Mouse (Mus musculus) layer of hippocampus, adult 18-20 months (tissue): ENCODE measurements around the gene Pdxdc1. TPM values are rescaled to one million over a fixed set of nuclear protein-coding genes. Genes with fewer than 3 reads are reported as not detected.
"Not testable (repeated sequence)": the region's sequence is repeated elsewhere in the genome, so short reads cannot be mapped to it uniquely, and the experiment has no call there.

Source experiments
- DNase-seq, 2 experiments: peaks; one replicate each; pipeline ENCODE4 v3.0.0; 2022; ENCODE audit warnings: low spot score in 2 of 2
- microRNA-seq, 2 experiments: library from miRNA; unstranded; fragments of <30 nt; microRNA quantifications; one replicate each; pipeline ENCODE4 v1.2.0; 2021
- total RNA-seq, 2 experiments: library from RNA; stranded (reverse); gene quantifications; 2 replicates each; pipeline ENCODE4 v1.2.3; 2021

The Pdxdc1 gene
- total RNA-seq, 2 experiments from 2014 or later, result 66.5 to 75.8 TPM

DNA sequence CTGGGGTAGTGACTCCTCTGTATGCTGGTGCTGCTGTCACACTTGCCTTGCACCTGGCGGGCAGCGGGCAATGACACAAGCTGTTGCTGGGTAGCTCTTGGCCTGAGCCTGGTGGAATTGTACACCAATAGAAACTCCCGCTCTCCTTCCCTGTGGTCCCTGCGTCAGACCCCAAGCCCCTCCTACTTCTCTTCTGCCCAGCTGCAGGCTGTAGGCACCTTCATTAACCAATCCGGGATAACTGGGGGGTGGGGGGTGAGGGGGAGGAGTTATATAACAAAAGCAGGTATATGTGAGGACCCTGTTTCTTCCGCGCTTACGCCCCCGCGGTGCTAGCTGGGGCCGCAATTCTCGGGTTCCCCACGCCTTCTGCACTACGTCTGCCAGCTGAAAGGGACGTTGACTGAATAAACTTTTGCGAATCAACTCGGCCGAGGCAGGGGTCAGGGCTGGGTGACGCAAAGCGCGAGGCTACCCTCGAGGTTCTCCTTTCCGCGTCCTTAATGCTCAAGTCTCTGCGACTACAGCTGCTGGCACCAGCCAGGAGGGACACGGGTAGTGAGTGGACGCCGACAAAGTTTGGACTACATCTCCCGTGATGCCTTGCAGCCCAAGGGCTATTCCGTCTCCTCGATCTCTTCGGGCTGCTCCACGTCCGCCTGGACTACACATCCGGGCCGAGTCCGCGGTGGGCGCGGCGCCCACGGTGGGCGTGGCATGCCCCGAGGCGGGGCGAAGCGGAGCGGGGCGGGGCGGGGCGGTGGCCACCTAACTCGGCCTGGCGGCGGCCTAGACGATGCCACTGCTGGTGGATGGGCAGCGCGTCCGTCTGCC, 84.2 kb downstream of the Pdxdc1 start, which contains the start of gene Ntan1:
Gene Ntan1 (plus strand): TSS at position 286 of the 834 bp plus-strand sequence.
- DNase-seq, result peak; percentile 94 to 97

DNA sequence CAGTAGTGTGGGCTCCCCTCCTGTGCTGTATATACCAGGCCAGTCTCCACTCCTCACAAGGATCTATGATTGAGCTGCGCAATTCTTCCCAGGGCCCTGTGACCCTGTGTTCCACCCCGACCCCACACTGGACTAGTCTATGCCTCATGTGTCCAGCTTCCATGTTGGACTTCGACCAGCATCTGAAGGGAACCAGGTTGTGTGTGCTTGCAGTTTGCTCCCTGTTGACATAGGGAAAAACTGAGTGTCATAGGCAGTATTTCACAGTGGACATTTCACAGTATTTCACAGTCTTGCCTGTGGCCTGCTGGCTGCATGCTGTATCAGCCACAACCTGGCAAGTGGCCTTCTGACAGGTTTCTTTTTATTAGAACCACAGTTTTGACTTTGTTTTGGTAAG, 89.7 kb downstream of the Pdxdc1 start:
- DNase-seq, result no peak

DNA sequence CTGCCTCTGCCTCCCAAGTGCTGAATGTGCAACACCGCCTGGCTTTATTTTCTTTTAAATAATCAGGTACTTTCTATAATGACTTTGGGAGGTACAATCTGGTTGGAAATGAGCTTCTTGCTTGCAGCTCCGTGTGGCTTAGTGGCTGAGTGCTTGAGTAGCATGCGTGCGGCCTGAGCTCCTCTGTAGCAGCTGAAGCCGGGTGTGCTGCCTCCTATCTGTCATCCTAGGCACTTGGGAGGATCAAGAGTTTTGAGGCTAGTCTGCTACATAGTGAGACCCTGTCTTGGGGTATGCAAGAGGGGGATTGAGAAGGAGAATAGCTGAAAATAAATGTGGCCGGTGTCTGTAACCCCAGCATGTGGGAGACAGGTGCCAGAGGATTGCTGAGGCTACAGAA, 90.8 kb downstream of the Pdxdc1 start:
- no peak for DNase-seq

DNA sequence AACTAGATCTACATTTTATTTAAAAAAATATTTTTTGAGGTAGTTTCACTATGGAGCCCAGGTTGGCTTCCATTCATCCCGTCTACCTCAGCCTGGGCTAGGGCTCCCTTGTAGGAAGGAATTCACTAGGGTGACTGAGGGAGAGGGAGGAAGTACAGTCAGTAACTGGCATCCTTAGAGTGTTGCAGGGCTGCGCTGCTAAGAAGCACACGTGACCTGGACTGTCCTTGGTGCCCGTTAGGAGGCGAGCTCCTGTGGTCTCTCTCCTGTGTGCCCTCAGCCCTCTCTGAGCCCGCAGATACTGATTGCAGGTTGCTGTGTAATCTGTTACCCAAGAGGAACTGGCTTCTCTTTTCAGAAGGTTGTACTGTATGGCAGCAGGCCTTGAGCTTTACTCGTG, 94.5 kb downstream of the Pdxdc1 start:
- DNase-seq, result no peak

DNA sequence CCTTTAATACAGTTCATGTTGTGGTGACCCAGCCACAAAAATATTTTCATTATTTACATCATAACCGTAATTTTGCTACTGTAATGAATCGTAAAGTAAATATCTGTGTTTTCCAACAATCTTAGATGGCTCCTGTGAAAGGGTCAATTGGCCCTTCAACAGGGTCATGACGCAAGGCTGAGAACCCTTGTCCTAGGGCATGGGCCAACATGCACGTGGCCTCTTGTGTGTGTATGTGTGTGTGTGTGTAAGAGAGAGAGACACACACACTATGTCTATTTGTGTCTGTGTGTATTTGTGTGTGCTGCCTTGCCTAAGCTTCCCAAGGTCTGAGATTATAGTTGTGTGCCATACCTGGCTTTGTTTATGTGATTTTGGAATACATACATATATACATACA, 95.3 kb downstream of the Pdxdc1 start:
- no peak for DNase-seq

DNA sequence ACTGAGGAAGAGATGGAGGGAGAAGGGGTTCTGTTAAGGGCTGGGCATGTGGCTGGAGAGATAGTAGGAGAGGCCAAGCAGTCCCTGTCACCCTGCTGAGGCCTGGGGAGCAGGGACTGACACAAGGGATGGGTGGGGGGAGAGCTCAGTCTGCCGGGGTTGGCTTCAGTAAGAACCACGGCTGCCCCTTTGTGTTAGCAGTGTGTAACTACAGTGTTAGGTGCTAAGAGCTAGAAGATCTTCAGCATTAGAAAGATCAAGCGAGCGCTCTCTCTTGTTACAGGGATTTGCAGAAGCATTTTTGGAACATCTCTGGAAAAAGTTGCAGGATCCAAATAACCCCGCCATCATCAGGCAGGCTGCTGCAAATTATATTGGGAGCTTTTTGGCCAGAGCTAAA, 98.3 kb downstream of the Pdxdc1 start:
- peak in 1 of 2 experiments; percentile 42 for DNase-seq

DNA sequence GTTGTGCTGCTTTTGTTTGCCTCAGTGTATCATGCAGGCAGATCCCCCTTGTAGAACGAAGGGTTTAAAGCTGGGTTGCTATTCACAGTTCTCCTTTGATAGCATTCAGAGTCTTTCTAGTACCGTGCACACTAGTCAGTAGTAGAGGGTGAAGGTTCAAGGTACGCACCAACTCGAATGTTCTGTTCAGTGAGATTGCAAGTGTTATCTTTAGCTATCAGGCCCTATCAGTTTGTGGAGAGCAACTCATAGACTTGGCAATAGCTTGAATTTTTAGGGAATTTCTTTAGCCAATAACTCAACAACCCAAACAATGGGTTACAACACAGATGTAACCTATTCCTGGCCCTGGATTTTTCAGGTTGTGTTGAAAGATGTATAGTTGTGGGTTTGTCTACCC, 101.7 kb downstream of the Pdxdc1 start:
- DNase-seq, result no peak

DNA sequence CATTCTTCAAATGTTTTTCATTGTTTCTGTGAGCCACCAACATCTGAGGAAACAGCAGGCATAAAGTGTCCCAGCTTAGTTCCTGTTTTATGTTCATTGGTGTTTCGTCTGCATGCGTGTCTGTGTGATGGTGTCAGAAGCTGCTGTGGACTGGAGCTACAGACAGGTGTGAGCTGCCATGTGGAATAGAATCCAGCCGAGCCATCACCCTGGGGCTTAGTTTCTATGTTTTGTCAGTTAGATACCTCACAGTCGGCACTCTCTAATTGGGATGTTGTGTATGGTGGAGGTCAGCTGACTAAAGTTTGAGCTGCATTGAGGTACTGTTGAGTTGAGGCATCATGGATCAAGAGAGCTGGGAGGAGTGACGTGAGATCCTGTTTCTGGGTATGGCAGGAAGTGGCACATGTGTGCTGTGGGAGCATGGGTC, 106.2 kb downstream of the Pdxdc1 start:
- DNase-seq, result no peak

DNA sequence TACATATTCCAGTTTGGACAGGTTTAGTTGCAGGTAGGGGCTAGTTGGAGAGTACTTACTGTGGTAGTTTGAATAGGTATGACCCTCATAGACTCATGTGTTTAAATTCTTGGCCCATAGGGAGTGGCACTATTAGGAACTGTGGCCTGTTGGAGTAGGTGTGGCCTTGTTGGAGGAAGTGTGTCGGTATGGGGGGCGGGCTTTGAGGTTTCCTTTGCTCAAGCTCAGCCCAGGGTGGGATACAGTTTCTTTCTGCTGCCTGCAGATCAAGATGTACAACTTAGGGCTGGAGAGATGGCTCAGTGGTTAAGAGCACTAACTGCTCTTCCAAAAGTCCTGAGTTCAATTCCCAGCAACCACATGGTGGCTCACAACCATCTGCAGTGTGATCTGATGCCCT, 109.5 kb downstream of the Pdxdc1 start:
- not testable (repeated sequence) for DNase-seq

DNA sequence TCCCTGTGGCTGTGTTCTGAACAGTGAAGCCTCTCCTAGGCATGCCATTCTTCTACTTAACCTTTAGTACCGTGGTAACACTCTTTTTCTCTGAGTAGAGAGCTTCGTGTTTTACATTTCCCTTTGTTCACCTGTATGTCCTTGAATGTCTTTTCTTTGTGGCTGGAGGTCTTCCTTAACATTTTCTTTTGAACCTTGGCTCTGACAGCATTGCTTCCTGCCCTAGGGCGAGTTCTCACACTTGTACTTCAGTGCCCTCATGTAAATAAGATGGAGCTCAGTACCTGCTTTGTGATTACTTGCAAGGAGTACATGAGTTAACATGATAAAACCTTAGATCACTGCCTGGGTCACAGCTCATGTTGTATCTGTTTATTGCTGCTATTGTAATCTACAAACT, 117.0 kb downstream of the Pdxdc1 start:
- no peak for DNase-seq

Small RNA genes lying within 50 kb of the gene (microRNA-seq; reads per million reads assigned to microRNA genes)
- 0 reads per million in 2 experiments for gene Gm27734

Other genes starting within 250 kb of the Pdxdc1 start
- gene Parn, start 235.0 kb downstream of the Pdxdc1 start, total RNA-seq, result 10 to 100 TPM; 24.9 to 25.3 TPM
- gene Bfar, start 231.3 kb downstream of the Pdxdc1 start, total RNA-seq, result 10 to 100 TPM; 34.5 to 36.0 TPM
- 1 to 10 TPM; 5.1 to 5.9 TPM for gene 3110001I22Rik, start 231.2 kb downstream of the Pdxdc1 start, total RNA-seq
- not detected for gene Pla2g10, start 172.1 kb downstream of the Pdxdc1 start, total RNA-seq
- gene Rrn3, start 122.4 kb downstream of the Pdxdc1 start, total RNA-seq, result 10 to 100 TPM; 51.3 to 51.5 TPM
- 10 to 100 TPM; 76.0 to 87.1 TPM for gene Ntan1, start 84.3 kb downstream of the Pdxdc1 start, total RNA-seq
- gene Mpv17l, start within 50 bp of the Pdxdc1 start, total RNA-seq, result 10 to 100 TPM; 74.1 to 75.9 TPM
- 100 to 1,000 TPM; 265 to 279 TPM for gene 2900011O08Rik, start 83.5 kb upstream of the Pdxdc1 start, total RNA-seq
- gene Ifitm7, start 83.8 kb upstream of the Pdxdc1 start, total RNA-seq, result 1 to 10 TPM; 2.0 to 2.3 TPM